Mouse (Mus musculus) layer of hippocampus, adult 2 months (tissue): ENCODE measurements around the gene Bend3. TPM values are rescaled to one million over a fixed set of nuclear protein-coding genes. Genes with fewer than 3 reads are reported as not detected.

Experiments used
- DNase-seq, 2 experiments: peaks; one replicate each; pipeline ENCODE4 v3.0.0; 2022; ENCODE audit warnings: low spot score in 2 of 2
- H3K27ac ChIP-seq: fragments of 200-600 bp; 2 replicates; pipeline ENCODE4 v1.8.1; 2022
- H3K4me3 ChIP-seq: fragments of 200-600 bp; 2 replicates; pipeline ENCODE4 v1.8.1; 2022; ENCODE audit warnings: mild to moderate bottlenecking
- CTCF ChIP-seq: fragments of 200-600 bp; conservative IDR thresholded peaks from 2 replicates; pipeline ENCODE4 v1.8.1; 2022; ENCODE audit warnings: antibody characterized with exemption, mild to moderate bottlenecking, moderate library complexity
- total RNA-seq, 2 experiments: library from RNA; stranded (reverse); gene quantifications; 2 replicates each; pipeline ENCODE4 v1.2.3; 2021

The Bend3 gene
- total RNA-seq, 2 experiments from 2014 or later: 5.2 to 6.2 TPM

DNA sequence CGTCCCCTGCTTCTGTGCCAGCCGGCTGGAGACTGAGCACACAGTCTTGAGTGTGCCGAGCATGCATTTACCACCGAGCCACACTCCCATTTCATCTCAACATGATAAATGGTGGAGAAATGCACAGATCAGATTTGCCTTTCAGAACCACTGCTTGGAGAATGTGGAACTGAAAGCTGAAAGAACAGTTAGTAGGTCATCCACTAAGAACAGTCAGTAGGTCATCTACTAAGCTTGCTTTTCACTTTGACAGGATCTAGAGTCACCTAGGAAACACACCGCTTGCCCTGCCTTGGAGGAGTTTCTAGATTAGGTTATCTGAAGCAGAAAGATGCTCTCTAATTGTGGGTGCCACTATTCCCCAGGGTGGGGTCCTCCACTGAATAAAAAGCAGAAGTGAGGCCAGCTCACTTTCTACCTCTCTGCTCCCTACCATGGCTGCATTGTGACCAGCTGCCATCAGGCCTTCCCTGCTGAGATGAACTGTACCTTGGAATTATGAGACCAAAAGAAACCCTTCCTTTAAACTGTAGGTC lies 79.1 kb downstream of the Bend3 start:
- DNase-seq: no peak
- no peak overlapping the region for H3K27ac ChIP-seq
- no peak for TF ChIP-seq CTCF
- H3K4me3 ChIP-seq: no peak overlapping the region

GRCm38 (mm10) chr10:43559313-43559712 lies 80.7 kb downstream of the Bend3 start:
- no peak overlapping the region for H3K27ac ChIP-seq
- no peak for DNase-seq

DNA sequence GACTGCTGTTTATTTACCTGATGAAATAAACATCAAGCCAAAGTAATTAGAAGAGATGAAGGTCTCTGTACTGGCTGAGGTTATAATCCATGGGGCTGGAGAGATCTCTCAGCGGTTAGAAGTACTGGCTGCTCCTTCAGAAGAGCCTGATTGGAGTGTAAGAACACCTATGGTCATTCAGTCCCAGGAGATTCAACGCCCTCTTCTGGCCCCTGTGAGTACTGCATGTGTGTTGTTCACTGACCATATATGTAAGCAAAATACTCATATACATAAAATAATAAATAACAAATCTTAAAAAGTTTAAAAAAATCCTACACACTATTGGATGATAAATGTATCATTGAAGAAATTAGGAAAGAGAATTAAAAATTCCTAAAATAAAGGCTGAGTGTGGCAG lies 82.1 kb downstream of the Bend3 start:
- no peak for DNase-seq

More at GRCm38 (mm10) chr10:43559313-43559712, 80.7 kb downstream of the Bend3 start:
- H3K4me3 ChIP-seq: no peak overlapping the region
- TF ChIP-seq CTCF: no peak

GRCm38 (mm10) chr10:43561311-43561710 lies 82.7 kb downstream of the Bend3 start:
- DNase-seq: no peak
- no peak overlapping the region for H3K27ac ChIP-seq
- H3K4me3 ChIP-seq: no peak overlapping the region
- TF ChIP-seq CTCF: no peak

More for the DNA sequence above, 82.1 kb downstream of the Bend3 start:
- TF ChIP-seq CTCF: peak; percentile 51
- Histone ChIP-seq H3K4me3 (no peak overlapping the region), H3K27ac (no peak overlapping the region)

Other genes with a start within 250 kb of the Bend3 start
- gene Gm9803, start 45.3 kb downstream of the Bend3 start, total RNA-seq: 10 to 100 TPM; 12.5 to 12.7 TPM
- 10 to 100 TPM; 41.3 to 44.9 TPM for gene 1700021F05Rik, start 62.2 kb downstream of the Bend3 start, total RNA-seq
- gene Cd24a, start 99.5 kb downstream of the Bend3 start, total RNA-seq: 10 to 100 TPM in 1 of 2 experiments, 1 to 10 TPM in 1; 7.3 to 10.2 TPM